8 mouse cellular contexts compared by ENCODE assay signal in genomic region chr7:100911791-100912190, GRCm38 (mm10). TPM values are rescaled to one million over a fixed set of nuclear protein-coding genes. Genes with fewer than 3 reads are reported as not detected.
A peak's percentile ranks its signal among the peaks of the same experiment; 100 is the strongest.
DNase-seq lines count a peak whose midpoint lies in the region; ATAC-seq and TF ChIP-seq lines count a peak whose summit lies in the region.
"Had no signal": no experiment of that assay in that cellular context is flagged by ENCODE, and none has a peak within 500 bp of the region (broad histone marks: within the 10 kb centered on the region; RNA-seq: fewer than 3 reads in every experiment).

No protein-coding gene starts in this region.

- no peaks in the 10 kb centered on the region for H3K9me3 ChIP-seq in lung, embryonic 15.5 days
- no peaks in the 10 kb centered on the region for H3K9me3 ChIP-seq in hindbrain, embryonic 11.5 days (ENCODE audit: control insufficient read depth, low read length)
- H3K9me3 ChIP-seq in neural tube, embryonic 12.5 days, result no peaks in the 10 kb centered on the region

- DNase-seq in lung, adult 2 months, result no peak
- DNase-seq in hindbrain, embryonic 11.5 days (ENCODE audit: low spot score), result no peak
- no peak for DNase-seq in retina, embryonic 14.5 days (ENCODE audit: low spot score)
- DNase-seq in gastrocnemius, postnatal 10 days, result no peak
- DNase-seq: layer of hippocampus, postnatal 36 days had no signal

- H3K4me2 ChIP-seq in lung, embryonic 15.5 days, result peak overlapping the region; percentile 37
- no peak overlapping the region; the same call in 1 of the 2 replicates for H3K4me2 ChIP-seq in hindbrain, embryonic 11.5 days (replicated peaks; ENCODE audit: low read depth, low read length)
- 0 out of 2 replicates have a peak overlapping the region, but pooled peaks have one; percentile 22 for H3K4me2 ChIP-seq in neural tube, embryonic 12.5 days (replicated peaks)

- H3K36me3 ChIP-seq in lung, embryonic 15.5 days, result peaks cover 21% of the 10 kb centered on the region
- no peaks in the 10 kb centered on the region for H3K36me3 ChIP-seq in hindbrain, embryonic 11.5 days (ENCODE audit: control insufficient read depth, insufficient read depth, low read length)
- H3K36me3 ChIP-seq in neural tube, embryonic 12.5 days, result no peaks in the 10 kb centered on the region

- WGBS in lung, embryonic 15.5 days, result 18% methylated on average over 9 of the region's 9 CpGs
- 42% methylated on average over 9 of the region's 9 CpGs for WGBS in lung, adult 2 months
- 40% methylated on average over 9 of the region's 9 CpGs for WGBS in hindbrain, embryonic 11.5 days
- 51% methylated on average over 9 of the region's 9 CpGs for WGBS in neural tube, embryonic 12.5 days

- H3K27me3 ChIP-seq in lung, embryonic 15.5 days, result no peaks in the 10 kb centered on the region
- H3K27me3 ChIP-seq in hindbrain, embryonic 11.5 days (ENCODE audit: control insufficient read depth, insufficient read depth, low read length), result no peaks in the 10 kb centered on the region
- no peaks in the 10 kb centered on the region for H3K27me3 ChIP-seq in neural tube, embryonic 12.5 days (replicated peaks)

- ATAC-seq in lung, embryonic 15.5 days (ENCODE audit: borderline replicate concordance, extremely low read depth, low FRiP score, low TSS enrichment), result no peak
- ATAC-seq in hindbrain, embryonic 11.5 days (ENCODE audit: low FRiP score), result no peak
- no peak for ATAC-seq in neural tube, embryonic 12.5 days (ENCODE audit: low FRiP score, low read depth)

- H3K4me3 ChIP-seq in lung, embryonic 15.5 days, result no peak overlapping the region
- no peak overlapping the region for H3K4me3 ChIP-seq in lung, adult 2 months (replicated peaks; ENCODE audit: extremely low read depth, low read depth, low read length)
- no peak overlapping the region for H3K4me3 ChIP-seq in embryonic fibroblast, embryonic 13.5 days (ENCODE audit: insufficient read depth, low read length)
- H3K4me3 ChIP-seq in hindbrain, embryonic 11.5 days (ENCODE audit: low read depth, low read length), result no peak overlapping the region
- no peak overlapping the region for H3K4me3 ChIP-seq in neural tube, embryonic 12.5 days

- TF ChIP-seq CTCF in lung, adult 2 months (IDR thresholded peaks at IDR 0.05; ENCODE audit: insufficient read depth, low read length), result no peak
- TF ChIP-seq CTCF in embryonic fibroblast, embryonic 13.5 days (IDR thresholded peaks at IDR 0.05; ENCODE audit: borderline replicate concordance, insufficient read depth, low read length), result no peak

- peak overlapping the region; percentile 47 for H3K27ac ChIP-seq in lung, embryonic 15.5 days
- H3K27ac ChIP-seq in embryonic fibroblast, embryonic 13.5 days (ENCODE audit: insufficient read depth, low read length), result peak overlapping the region; percentile 48
- H3K27ac ChIP-seq in hindbrain, embryonic 11.5 days (ENCODE audit: low read depth, low read length), result peak overlapping the region; percentile 63; the same call in 1 of the 2 replicates
- H3K27ac ChIP-seq in neural tube, embryonic 12.5 days, result no peak overlapping the region

- H3K9ac ChIP-seq in lung, embryonic 15.5 days, result no peak overlapping the region
- H3K9ac ChIP-seq in hindbrain, embryonic 11.5 days (ENCODE audit: low read depth, low read length), result no peak overlapping the region
- H3K9ac ChIP-seq in neural tube, embryonic 12.5 days, result no peak overlapping the region

- peaks cover 90% of the 10 kb centered on the region for H3K4me1 ChIP-seq in lung, embryonic 15.5 days
- H3K4me1 ChIP-seq in lung, adult 2 months (ENCODE audit: control insufficient read depth, insufficient read depth, low read length), result peaks cover 4% of the 10 kb centered on the region; the same call in 1 of the 2 replicates
- peaks cover 30% of the 10 kb centered on the region for H3K4me1 ChIP-seq in embryonic fibroblast, embryonic 13.5 days (ENCODE audit: control insufficient read depth, insufficient read depth, low read length)
- H3K4me1 ChIP-seq in hindbrain, embryonic 11.5 days (replicated peaks; ENCODE audit: control insufficient read depth, insufficient read depth, low read length), result peaks cover 16% of the 10 kb centered on the region
- H3K4me1 ChIP-seq in neural tube, embryonic 12.5 days, result peaks cover 27% of the 10 kb centered on the region

- no peak for TF ChIP-seq POLR2A in lung, adult 2 months (IDR thresholded peaks at IDR 0.05; ENCODE audit: borderline replicate concordance, extremely low read depth, low read depth, low read length)
- TF ChIP-seq POLR2A in embryonic fibroblast, embryonic 13.5 days (IDR thresholded peaks at IDR 0.05; ENCODE audit: low read depth, low read length), result no peak

RNA-seq across cellular contexts. Expression of gene Arhgef17, which starts 20.1 kb away (rescaled TPM):
- 10.8 TPM in 2 replicates for polyA plus RNA-seq in lung, embryonic 15.5 days (2015; fragmentation: Nextera tagmentation; extraction: Ambion mirVana)
- 56.6 and 59.0 TPM in 2 replicates for polyA plus RNA-seq in lung, adult 2 months (2012; rRNA removed)
- polyA plus RNA-seq in embryonic fibroblast, embryonic 13.5 days (2011; ENCODE audit: insufficient read length, low read depth, missing spikeins), result 43.1 and 54.8 TPM in 2 replicates
- 6.3 and 8.3 TPM in 2 replicates for polyA plus RNA-seq in hindbrain, embryonic 11.5 days (2014; fragmentation: Nextera tagmentation; extraction: Ambion mirVana)
- polyA plus RNA-seq in neural tube, embryonic 12.5 days (2016; fragmentation: Nextera tagmentation; extraction: Ambion mirVana), result 7.1 and 7.9 TPM in 2 replicates
- 10 to 100 TPM; 29.6 to 35.5 TPM for total RNA-seq in gastrocnemius, postnatal 10 days (2021)

RNA-seq across cellular contexts. Expression of gene Relt, which starts 48.5 kb away (rescaled TPM):
- polyA plus RNA-seq in lung, embryonic 15.5 days (2015; fragmentation: Nextera tagmentation; extraction: Ambion mirVana), result 3.6 and 4.6 TPM in 2 replicates
- 13.1 and 20.0 TPM in 2 replicates for polyA plus RNA-seq in lung, adult 2 months (2012; rRNA removed)
- 4.6 and 7.4 TPM in 2 replicates for polyA plus RNA-seq in embryonic fibroblast, embryonic 13.5 days (2011; ENCODE audit: insufficient read length, low read depth, missing spikeins)
- polyA plus RNA-seq in hindbrain, embryonic 11.5 days (2014; fragmentation: Nextera tagmentation; extraction: Ambion mirVana), result 1.4 and 2.0 TPM in 2 replicates
- 3.7 and 3.9 TPM in 2 replicates for polyA plus RNA-seq in neural tube, embryonic 12.5 days (2016; fragmentation: Nextera tagmentation; extraction: Ambion mirVana)
- total RNA-seq in gastrocnemius, postnatal 10 days (2021), result 10 to 100 TPM; 14.8 to 19.3 TPM
